Mouse (Mus musculus): Measurements from ENCODE around the gene Inpp5k. TPM values are rescaled to one million over a fixed set of nuclear protein-coding genes. Genes with fewer than 3 reads are reported as not detected.
A peak's percentile ranks its signal among the peaks of the same experiment; 100 is the strongest.

Gene Inpp5k
- polyA plus RNA-seq, 1 experiment from 2014 or later = 19.6 TPM

GRCm38 (mm10) chr11:75621426-75621825 is 9.4 kb upstream of the Inpp5k start:
- Histone ChIP-seq H3K36me3 (peaks cover 48% of the 10 kb centered on the region), H3K27me3 (no peaks in the 10 kb centered on the region), H3K9me3 (replicated peaks) (no peaks in the 10 kb centered on the region), H3K4me2 (no peak overlapping the region), H3K4me3 (no peak overlapping the region), H3K27ac (peak overlapping the region; percentile 98), H3K9ac (no peak overlapping the region), H3K4me1 (replicated peaks) (peaks cover 60% of the 10 kb centered on the region)
- ATAC-seq (replicated peaks; ENCODE audit: insufficient number of reproducible peaks, insufficient read depth, low FRiP score, low read depth) = no peak
- 84% methylated on average over 2 of the region's 2 CpGs for WGBS

- no peaks in the 10 kb centered on the region for H3K27me3 ChIP-seq
- no peak overlapping the region for H3K4me3 ChIP-seq
- H3K4me1 ChIP-seq (replicated peaks) = peaks cover 60% of the 10 kb centered on the region
- no peak overlapping the region for H3K4me2 ChIP-seq
- H3K36me3 ChIP-seq = peaks cover 51% of the 10 kb centered on the region
- H3K9ac ChIP-seq = no peak overlapping the region
- peak overlapping the region; percentile 98 for H3K27ac ChIP-seq
- no peak for ATAC-seq (replicated peaks; ENCODE audit: insufficient number of reproducible peaks, insufficient read depth, low FRiP score, low read depth)
- WGBS = 44% methylated on average over 2 of the region's 2 CpGs
- no peaks in the 10 kb centered on the region for H3K9me3 ChIP-seq (replicated peaks)
These were observed 8.0 kb upstream of the Inpp5k start for GRCm38 (mm10) chr11:75622588-75623329.

- peak; percentile 79 for ATAC-seq (replicated peaks; ENCODE audit: insufficient number of reproducible peaks, insufficient read depth, low FRiP score, low read depth)
- Histone ChIP-seq H3K9me3 (replicated peaks) (no peaks in the 10 kb centered on the region), H3K27me3 (no peaks in the 10 kb centered on the region), H3K4me3 (0 out of 2 replicates have a peak overlapping the region, but pooled peaks have one; percentile 13), H3K9ac (0 out of 2 replicates have a peak overlapping the region, but pooled peaks have one; percentile 17), H3K27ac (peak overlapping the region; percentile 98), H3K4me1 (replicated peaks) (peaks cover 60% of the 10 kb centered on the region), H3K4me2 (peak overlapping the region; percentile 39), H3K36me3 (peaks cover 49% of the 10 kb centered on the region)
- 7% methylated on average over 2 of the region's 2 CpGs for WGBS
These were observed 6.7 kb upstream of the Inpp5k start for GRCm38 (mm10) chr11:75624102-75624554.

- H3K36me3 ChIP-seq = peaks cover 40% of the 10 kb centered on the region
- peak overlapping the region; percentile 98; the same call in 1 of the 2 replicates for H3K27ac ChIP-seq
These were observed 5.0 kb upstream of the Inpp5k start for GRCm38 (mm10) chr11:75625820-75626219.

GRCm38 (mm10) chr11:75630098-75630497 is 690 bp upstream of the Inpp5k start:
- Histone ChIP-seq H3K4me2 (peak overlapping the region; percentile 90), H3K27me3 (no peaks in the 10 kb centered on the region), H3K36me3 (peaks cover 37% of the 10 kb centered on the region), H3K4me3 (peak overlapping the region; percentile 89), H3K27ac (peak overlapping the region; percentile 81), H3K9ac (peak overlapping the region; percentile 59), H3K4me1 (replicated peaks) (peaks cover 31% of the 10 kb centered on the region), H3K9me3 (replicated peaks) (no peaks in the 10 kb centered on the region)
- 11% methylated on average over 5 of the region's 5 CpGs for WGBS
- no peak for ATAC-seq (replicated peaks; ENCODE audit: insufficient number of reproducible peaks, insufficient read depth, low FRiP score, low read depth)

More at GRCm38 (mm10) chr11:75625820-75626219, 5.0 kb upstream of the Inpp5k start:
- no peak for ATAC-seq (replicated peaks; ENCODE audit: insufficient number of reproducible peaks, insufficient read depth, low FRiP score, low read depth)
- 88% methylated on average over 4 of the region's 4 CpGs for WGBS
- H3K27me3 ChIP-seq = no peaks in the 10 kb centered on the region
- no peak overlapping the region for H3K4me2 ChIP-seq
- no peak overlapping the region for H3K9ac ChIP-seq
- no peaks in the 10 kb centered on the region for H3K9me3 ChIP-seq (replicated peaks)
- H3K4me1 ChIP-seq (replicated peaks) = peaks cover 57% of the 10 kb centered on the region
- no peak overlapping the region for H3K4me3 ChIP-seq

- H3K27ac ChIP-seq = peak overlapping the region; percentile 81
- H3K4me3 ChIP-seq = peak overlapping the region; percentile 89
- H3K4me1 ChIP-seq (replicated peaks) = peaks cover 24% of the 10 kb centered on the region
- H3K9ac ChIP-seq = peak overlapping the region; percentile 75
- no peaks in the 10 kb centered on the region for H3K27me3 ChIP-seq
- H3K4me2 ChIP-seq = peak overlapping the region; percentile 90
- H3K36me3 ChIP-seq = peaks cover 25% of the 10 kb centered on the region
- 8% methylated on average over 13 of the region's 13 CpGs for WGBS
- no peaks in the 10 kb centered on the region for H3K9me3 ChIP-seq (replicated peaks)
- ATAC-seq (replicated peaks; ENCODE audit: insufficient number of reproducible peaks, insufficient read depth, low FRiP score, low read depth) = no peak
These were observed 905 bp downstream of the Inpp5k start for GRCm38 (mm10) chr11:75631561-75632225.

- Histone ChIP-seq H3K27ac (no peak overlapping the region), H3K4me2 (no peak overlapping the region), H3K4me1 (replicated peaks) (peaks cover 24% of the 10 kb centered on the region), H3K9ac (no peak overlapping the region), H3K4me3 (no peak overlapping the region), H3K36me3 (peaks cover 25% of the 10 kb centered on the region), H3K9me3 (replicated peaks) (no peaks in the 10 kb centered on the region), H3K27me3 (no peaks in the 10 kb centered on the region)
- ATAC-seq (replicated peaks; ENCODE audit: insufficient number of reproducible peaks, insufficient read depth, low FRiP score, low read depth) = no peak
- 81% methylated on average over 5 of the region's 5 CpGs for whole genome bisulfite sequencing
These were observed 2.1 kb downstream of the Inpp5k start for GRCm38 (mm10) chr11:75632921-75633320.

- Histone ChIP-seq H3K27ac (peak overlapping the region; percentile 48; the same call in 1 of the 2 replicates), H3K9ac (no peak overlapping the region), H3K4me1 (replicated peaks) (peaks cover 20% of the 10 kb centered on the region), H3K4me3 (no peak overlapping the region), H3K4me2 (no peak overlapping the region), H3K27me3 (no peaks in the 10 kb centered on the region), H3K9me3 (replicated peaks) (no peaks in the 10 kb centered on the region), H3K36me3 (peaks cover 21% of the 10 kb centered on the region)
- ATAC-seq (replicated peaks; ENCODE audit: insufficient number of reproducible peaks, insufficient read depth, low FRiP score, low read depth) = no peak
- WGBS = 58% methylated on average over 3 of the region's 3 CpGs
These were observed 4.0 kb downstream of the Inpp5k start for GRCm38 (mm10) chr11:75634801-75635200.

- H3K9me3 ChIP-seq (replicated peaks) = no peaks in the 10 kb centered on the region
These were observed 4.5 kb downstream of the Inpp5k start for GRCm38 (mm10) chr11:75635315-75635714.

GRCm38 (mm10) chr11:75643323-75643722 is 12.5 kb downstream of the Inpp5k start:
- 65% methylated on average over 5 of the region's 5 CpGs for WGBS
- Histone ChIP-seq H3K27me3 (no peaks in the 10 kb centered on the region), H3K4me2 (no peak overlapping the region), H3K4me1 (replicated peaks) (peaks cover 14% of the 10 kb centered on the region), H3K36me3 (no peaks in the 10 kb centered on the region; the same call in 1 of the 2 replicates), H3K9ac (no peak overlapping the region), H3K4me3 (no peak overlapping the region), H3K27ac (no peak overlapping the region), H3K9me3 (replicated peaks) (no peaks in the 10 kb centered on the region)
- ATAC-seq (replicated peaks; ENCODE audit: insufficient number of reproducible peaks, insufficient read depth, low FRiP score, low read depth) = no peak

More at GRCm38 (mm10) chr11:75635315-75635714, 4.5 kb downstream of the Inpp5k start:
- Histone ChIP-seq H3K36me3 (peaks cover 21% of the 10 kb centered on the region), H3K27ac (peak overlapping the region; percentile 48), H3K27me3 (no peaks in the 10 kb centered on the region), H3K4me1 (replicated peaks) (peaks cover 15% of the 10 kb centered on the region), H3K4me3 (no peak overlapping the region), H3K4me2 (no peak overlapping the region), H3K9ac (no peak overlapping the region)
- no peak for ATAC-seq (replicated peaks; ENCODE audit: insufficient number of reproducible peaks, insufficient read depth, low FRiP score, low read depth)
- 59% methylated on average over 11 of the region's 11 CpGs for WGBS

GRCm38 (mm10) chr11:75644684-75645083 is 13.9 kb downstream of the Inpp5k start:
- WGBS = 75% methylated on average over 9 of the region's 9 CpGs
- no peak for ATAC-seq (replicated peaks; ENCODE audit: insufficient number of reproducible peaks, insufficient read depth, low FRiP score, low read depth)
- no peaks in the 10 kb centered on the region for H3K9me3 ChIP-seq (replicated peaks)
- H3K27me3 ChIP-seq = no peaks in the 10 kb centered on the region
- H3K4me1 ChIP-seq (replicated peaks) = peaks cover 27% of the 10 kb centered on the region
- H3K9ac ChIP-seq = no peak overlapping the region
- no peak overlapping the region for H3K27ac ChIP-seq
- no peak overlapping the region for H3K4me2 ChIP-seq
- H3K4me3 ChIP-seq = no peak overlapping the region
- no peaks in the 10 kb centered on the region; the same call in 1 of the 2 replicates for H3K36me3 ChIP-seq
